Mouse (Mus musculus) activated CD4-positive, CD25-positive, alpha-beta regulatory T cell, adult 4 months (primary cell): ENCODE results near the gene Gtf3c6. TPM values are rescaled to one million over a fixed set of nuclear protein-coding genes. Genes with fewer than 3 reads are reported as not detected.
A peak's percentile ranks its signal among the peaks of the same experiment; 100 is the strongest.

ENCODE experiments used
- ATAC-seq: one replicate; pipeline ENCODE4 v1.8.0; 2017
- polyA plus RNA-seq, 2 experiments: library from polyadenylated mRNA; unstranded; fragments of 100-300 nt; shearing (Covaris generic); gene quantifications; one replicate each; pipeline ENCODE4 v1.2.1; 2017

Gene Gtf3c6
- polyA plus RNA-seq, 2 experiments from 2014 or later: 114 to 120 TPM

- ATAC-seq: peak; percentile 67
These were observed 576 bp upstream of the Gtf3c6 start for GRCm38 (mm10) chr10:40258401-40258966.

DNA sequence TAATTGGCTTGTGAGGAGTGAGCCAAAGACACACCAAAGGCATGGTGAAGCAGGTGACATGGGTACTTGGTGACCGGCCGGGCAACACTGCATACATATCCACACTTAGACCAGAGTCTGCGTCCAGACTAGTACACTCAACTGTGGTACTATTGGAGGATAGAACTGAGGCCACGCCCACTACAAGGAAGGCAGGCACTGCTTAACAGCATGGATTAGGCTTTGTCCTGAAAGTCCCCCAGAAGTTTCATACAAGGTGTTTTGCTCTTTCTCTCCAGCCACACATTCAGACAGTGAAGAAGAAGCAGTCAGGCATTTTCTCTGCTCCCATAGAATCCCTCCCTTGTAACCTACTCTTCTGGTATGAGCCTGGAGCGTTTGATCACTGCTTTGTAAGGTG lies 1.2 kb downstream of the Gtf3c6 start:
- ATAC-seq: no peak

DNA sequence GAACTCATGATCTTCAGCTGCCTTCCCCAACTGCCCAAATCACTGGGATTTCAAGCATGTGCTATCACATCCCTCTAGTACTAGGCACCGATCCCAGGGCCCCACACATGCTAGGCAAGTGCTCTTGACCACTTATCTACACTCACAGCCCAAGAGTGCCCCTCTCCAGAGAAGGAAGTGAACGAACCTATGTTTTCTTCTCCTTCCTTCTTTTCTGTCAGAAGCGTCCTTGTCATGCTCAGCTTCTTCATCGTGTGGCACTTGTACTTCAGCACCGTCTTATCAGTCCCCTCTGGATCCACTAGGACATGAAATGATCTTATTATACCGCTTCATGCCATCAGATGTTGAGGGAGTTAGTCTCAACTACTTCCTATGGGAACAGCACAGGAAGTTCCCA lies 6.9 kb downstream of the Gtf3c6 start:
- no peak for ATAC-seq

DNA sequence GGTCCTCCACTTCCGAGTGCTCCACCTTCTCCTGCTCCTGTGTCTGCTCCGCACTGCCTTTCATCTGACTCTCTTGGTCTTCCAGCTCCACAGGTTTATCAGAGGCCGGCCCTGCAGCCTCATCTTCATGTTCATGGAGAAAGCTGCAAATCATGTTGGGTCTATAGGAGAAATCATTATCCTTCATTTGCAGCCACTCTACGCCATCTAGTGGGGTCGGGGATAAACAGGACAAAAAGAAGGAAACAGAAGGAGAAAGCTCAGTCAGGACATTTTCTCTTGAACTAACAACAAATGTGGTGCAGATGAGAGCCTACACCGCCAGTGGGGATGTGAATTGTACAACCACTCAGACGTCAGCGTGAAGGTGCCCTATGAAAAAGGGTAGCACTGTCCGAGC lies 8.3 kb downstream of the Gtf3c6 start:
- no peak for ATAC-seq

DNA sequence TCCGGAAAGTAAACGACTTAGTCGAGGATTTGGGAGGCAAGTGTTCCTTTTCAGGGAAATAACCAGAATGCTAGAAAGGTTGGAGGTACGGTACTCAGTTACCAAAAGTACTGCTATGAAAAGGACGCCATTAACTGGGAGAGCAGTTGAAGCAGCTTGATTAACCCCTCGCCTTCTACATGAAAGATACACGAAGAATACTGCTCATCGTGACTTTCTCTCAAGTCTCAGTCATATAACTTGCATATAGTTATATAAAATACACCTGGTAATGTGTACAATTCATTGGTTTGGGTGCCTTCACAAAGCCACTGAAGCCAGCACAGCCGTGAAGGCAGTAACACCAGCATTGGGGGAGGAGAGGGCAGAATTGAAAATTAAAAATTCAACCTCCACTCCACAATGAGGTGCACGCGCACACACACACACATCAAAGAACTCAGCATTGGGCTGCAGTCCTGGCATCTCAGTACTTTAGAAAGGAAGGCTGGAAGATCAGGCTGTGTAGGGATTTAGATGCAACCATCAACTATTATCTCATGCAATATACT lies 10.7 kb downstream of the Gtf3c6 start:
- ATAC-seq: no peak

GRCm38 (mm10) chr10:40246374-40247165 lies 11.3 kb downstream of the Gtf3c6 start, which contains the start of gene Rpf2:
Gene Rpf2, minus strand, starts transcription at chr10:40247036.
- peak; percentile 99 for ATAC-seq

DNA sequence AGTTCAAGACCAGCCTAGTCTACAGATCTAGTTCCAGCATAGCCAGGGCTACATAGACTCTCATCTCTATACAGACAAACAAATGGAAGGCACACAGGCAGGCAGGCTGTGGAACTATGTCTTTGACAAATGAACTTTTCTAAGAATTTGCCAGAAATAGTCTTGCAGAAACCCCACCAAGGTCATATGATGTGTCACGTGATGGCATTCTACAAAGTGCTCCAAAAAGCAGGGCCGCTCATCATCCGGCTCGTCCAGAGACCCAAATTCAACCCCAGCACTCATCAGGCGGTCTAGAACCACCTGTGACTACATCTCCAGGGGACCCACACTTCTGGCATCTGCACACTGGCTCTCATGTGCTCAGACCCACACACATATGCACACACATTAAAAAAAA lies 20.1 kb downstream of the Gtf3c6 start:
- ATAC-seq: no peak

GRCm38 (mm10) chr10:40233241-40233640 lies 24.7 kb downstream of the Gtf3c6 start:
- ATAC-seq: no peak

DNA sequence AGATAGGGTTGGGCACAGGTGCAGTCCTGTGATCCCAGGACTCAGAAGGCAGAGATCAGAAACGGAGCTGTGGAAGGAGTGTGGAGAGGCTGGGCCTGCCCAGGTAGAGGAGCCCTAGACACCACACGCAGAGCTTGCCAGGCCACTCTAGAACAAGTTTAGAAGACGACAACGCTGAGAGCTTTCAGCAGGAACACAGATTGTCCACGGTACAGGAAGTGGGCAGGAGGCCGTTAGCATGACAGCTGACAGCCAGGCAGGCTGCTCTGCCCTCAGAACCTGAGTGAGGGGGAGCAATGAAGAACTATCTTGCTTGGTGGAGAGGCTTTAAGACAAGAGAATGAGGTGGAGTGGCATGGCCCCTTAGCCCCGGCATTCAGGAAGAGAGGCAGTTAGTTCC lies 25.5 kb downstream of the Gtf3c6 start:
- peak; percentile 59 for ATAC-seq

- ATAC-seq: no peak
These were observed 28.2 kb downstream of the Gtf3c6 start for GRCm38 (mm10) chr10:40229725-40230124.

GRCm38 (mm10) chr10:40227660-40228303 lies 30.1 kb downstream of the Gtf3c6 start:
- no peak for ATAC-seq

DNA sequence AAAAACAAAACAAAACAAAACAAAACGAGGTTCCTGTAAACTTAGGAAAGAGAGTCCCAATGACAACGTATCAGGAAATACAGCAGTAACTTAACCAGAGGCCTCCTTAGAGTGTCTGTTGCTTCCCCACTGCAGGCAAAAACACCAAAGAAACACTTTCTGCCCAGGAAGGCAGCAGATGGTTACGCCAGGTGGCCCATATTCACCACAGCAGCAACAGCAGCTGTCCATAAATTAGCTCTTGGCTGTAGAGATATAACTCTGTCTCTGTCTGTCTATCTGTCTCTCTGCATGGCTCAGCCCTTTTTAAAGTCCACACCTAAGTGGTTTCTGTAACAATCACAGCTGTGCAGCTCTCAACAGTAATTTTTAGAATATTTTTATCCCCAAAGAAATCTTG lies 39.0 kb downstream of the Gtf3c6 start:
- no peak for ATAC-seq

GRCm38 (mm10) chr10:40212443-40213169 lies 45.3 kb downstream of the Gtf3c6 start:
- ATAC-seq: peak; percentile 100

Other genes starting within 250 kb of the Gtf3c6 start
- gene Mfsd4b1, start 232.8 kb downstream of the Gtf3c6 start, polyA plus RNA-seq: not detected
- gene Slc16a10, start 115.8 kb downstream of the Gtf3c6 start, polyA plus RNA-seq: 1 to 10 TPM; 2.0 to 2.9 TPM
- 10 to 100 TPM; 68.6 to 72.3 TPM for gene Rpf2, start 11.1 kb downstream of the Gtf3c6 start, polyA plus RNA-seq
- gene Amd1, start 44.1 kb upstream of the Gtf3c6 start, polyA plus RNA-seq: 10 to 100 TPM; 57.9 to 78.4 TPM
- gene Cdk19, start 81.5 kb upstream of the Gtf3c6 start, polyA plus RNA-seq: 10 to 100 TPM; 11.6 to 18.4 TPM